Mouse (Mus musculus) lung, adult 18-20 months (tissue): ENCODE results near the gene Atf6.

ENCODE experiments used
- DNase-seq, 2 experiments: peaks; one replicate each; pipeline ENCODE4 v3.0.0; 2022; ENCODE audit warnings: mixed read lengths in 2 of 2

Atf6 gene

GRCm38 (mm10) chr1:170655280-170655917 is 212.2 kb downstream of the Atf6 start:
- no peak for DNase-seq
